ENCODE assay signal across 11 mouse cellular contexts in genomic region chrX:48423671-48424070, GRCm38 (mm10). TPM values are rescaled to one million over a fixed set of nuclear protein-coding genes. Genes with fewer than 3 reads are reported as not detected.
A peak's percentile ranks its signal among the peaks of the same experiment; 100 is the strongest.
DNase-seq lines count a peak whose midpoint lies in the region; ATAC-seq and TF ChIP-seq lines count a peak whose summit lies in the region.
"Had no signal": no experiment of that assay in that cellular context is flagged by ENCODE, and none has a peak within 500 bp of the region (broad histone marks: within the 10 kb centered on the region; RNA-seq: fewer than 3 reads in every experiment).

No protein-coding gene starts in this region.

- no peak overlapping the region for H3K4me2 ChIP-seq in heart, embryonic 11.5 days
- no peak overlapping the region for H3K4me2 ChIP-seq in hindbrain, postnatal 0 days (ENCODE audit: low read depth, low read length)
- H3K4me2 ChIP-seq: hindbrain, embryonic 15.5 days; limb, embryonic 12.5 days had no signal

- DNase-seq in heart, adult 18-20 months: peak; percentile 30 to 35
- DNase-seq in 3134 (ENCODE audit: extremely low read depth, insufficient read length, low spot score): peak; percentile 39
- DNase-seq in Patski (ENCODE audit: low read depth, low spot score): no peak
- DNase-seq in embryo, embryonic 11 days: no peak
- no peak for DNase-seq in T-cell, adult 2 months (ENCODE audit: low spot score)
- no peak for DNase-seq in hindbrain, postnatal 0 days (ENCODE audit: low spot score)

- H3K9ac ChIP-seq in heart, embryonic 11.5 days (ENCODE audit: low read depth, low read length): no peak overlapping the region
- H3K9ac ChIP-seq in hindbrain, postnatal 0 days (replicated peaks; ENCODE audit: low read length): no peak overlapping the region
- H3K9ac ChIP-seq: hindbrain, embryonic 15.5 days; limb, embryonic 12.5 days had no signal

- in situ Hi-C loops in Patski (cut with MboI; ENCODE audit: low pct_unique_long_range_greater_than_20kb): loop anchor here (5.0 kb wide), 2 partner anchors 39 to 104 kb away; partner anchors contain the start of gene Elf4

- CTCF ChIA-PET in Patski (lab: Charles Lee): interaction anchor here (0.7 to 2.7 kb wide), 11 partner anchors 9 to 108 kb away, joined by 3 to 17 read pairs (median 4); partner anchors contain the start of gene Elf4

- no peak for ATAC-seq in heart, embryonic 11.5 days (replicated peaks; ENCODE audit: insufficient number of reproducible peaks, low FRiP score, low TSS enrichment)
- ATAC-seq in Patski: peak; percentile 24
- no peak for ATAC-seq in hindbrain, postnatal 0 days

- H3K36me3 ChIP-seq in heart, embryonic 11.5 days (ENCODE audit: control insufficient read depth, insufficient read depth, low read length): 0 out of 2 replicates have a peak, but pooled peaks cover 2% of the 10 kb centered on the region
- peaks cover 24% of the 10 kb centered on the region for H3K36me3 ChIP-seq in megakaryocyte, embryonic 14.5 days (replicated peaks; ENCODE audit: low read length)
- H3K36me3 ChIP-seq in hindbrain, postnatal 0 days (ENCODE audit: insufficient read depth, low read length): no peaks in the 10 kb centered on the region
- H3K36me3 ChIP-seq: hindbrain, embryonic 15.5 days; limb, embryonic 12.5 days had no signal

- H3K27ac ChIP-seq in heart, embryonic 11.5 days (ENCODE audit: low read depth, low read length): no peak overlapping the region
- H3K27ac ChIP-seq in hindbrain, postnatal 0 days: no peak overlapping the region
- H3K27ac ChIP-seq: hindbrain, embryonic 15.5 days; limb, embryonic 12.5 days had no signal

- no peak overlapping the region for H3K4me3 ChIP-seq in heart, embryonic 11.5 days (ENCODE audit: low read depth, low read length)
- H3K4me3 ChIP-seq in megakaryocyte, embryonic 14.5 days (replicated peaks): peak overlapping the region; percentile 92
- H3K4me3 ChIP-seq in hindbrain, postnatal 0 days (ENCODE audit: low read length): no peak overlapping the region
- H3K4me3 ChIP-seq: hindbrain, embryonic 15.5 days; limb, embryonic 12.5 days had no signal

- WGBS in heart, embryonic 11.5 days (ENCODE audit: insufficient replicate concordance): 55% methylated on average over 1 of the region's 1 CpGs
- WGBS in hindbrain, postnatal 0 days: 67% methylated on average over 1 of the region's 1 CpGs

- H3K27me3 ChIP-seq in heart, embryonic 11.5 days (ENCODE audit: control insufficient read depth, insufficient read depth, low read length): no peaks in the 10 kb centered on the region
- H3K27me3 ChIP-seq in Patski: no peaks in the 10 kb centered on the region
- peaks cover 13% of the 10 kb centered on the region for H3K27me3 ChIP-seq in megakaryocyte, embryonic 14.5 days (replicated peaks)
- H3K27me3 ChIP-seq in hindbrain, postnatal 0 days (ENCODE audit: insufficient read depth, low read length): no peaks in the 10 kb centered on the region
- H3K27me3 ChIP-seq: hindbrain, embryonic 15.5 days; limb, embryonic 12.5 days had no signal

- peaks cover 4% of the 10 kb centered on the region; the same call in 1 of the 2 replicates for H3K4me1 ChIP-seq in heart, embryonic 11.5 days (ENCODE audit: control insufficient read depth, insufficient read depth, low read length)
- H3K4me1 ChIP-seq in megakaryocyte, embryonic 14.5 days: peaks cover 54% of the 10 kb centered on the region
- no peaks in the 10 kb centered on the region for H3K4me1 ChIP-seq in hindbrain, postnatal 0 days (ENCODE audit: insufficient read depth, low read length)
- H3K4me1 ChIP-seq: hindbrain, embryonic 15.5 days; limb, embryonic 12.5 days had no signal

- POLR2A ChIA-PET in Patski (lab: Charles Lee): no interaction called here

- no peak for TF ChIP-seq CTCF in Patski (IDR thresholded peaks at IDR 0.05)
- no peak for TF ChIP-seq CTCF in hindbrain, postnatal 0 days (IDR thresholded peaks at IDR 0.05; ENCODE audit: low read depth)

- H3K9me3 ChIP-seq in heart, embryonic 11.5 days (replicated peaks; ENCODE audit: control insufficient read depth, low read length): no peaks in the 10 kb centered on the region
- no peaks in the 10 kb centered on the region for H3K9me3 ChIP-seq in megakaryocyte, embryonic 14.5 days
- no peaks in the 10 kb centered on the region for H3K9me3 ChIP-seq in hindbrain, postnatal 0 days (ENCODE audit: low read length)
- H3K9me3 ChIP-seq: G1E; hindbrain, embryonic 15.5 days; limb, embryonic 12.5 days had no signal

RNA-seq across cellular contexts. Expression of gene Elf4, which starts 39.3 kb away (rescaled TPM):
- total RNA-seq in heart, adult 18-20 months (2021): 1 to 10 TPM; 5.8 to 6.5 TPM
- 14.3 and 17.3 TPM in 2 replicates for polyA plus RNA-seq in heart, embryonic 11.5 days (2014; fragmentation: Nextera tagmentation; extraction: Ambion mirVana)
- polyA plus RNA-seq in Patski (2021): 8.6 TPM
- polyA plus RNA-seq in megakaryocyte, embryonic 14.5 days (2012; ENCODE audit: insufficient read depth, low replicate concordance): 2.6 and 3.5 TPM in 2 replicates
- total RNA-seq in hindbrain, postnatal 0 days (2014; rRNA removed): 0.78 and 1.5 TPM in 2 replicates
- 0.32 and 0.34 TPM in 2 replicates for polyA plus RNA-seq in hindbrain, postnatal 0 days (2015; fragmentation: Nextera tagmentation; extraction: Ambion mirVana)

Comparison
In these comparisons a context has a peak if more than half of its experiments do, and no peak if none do; other contexts are left out.
1. DNase-seq: peak in heart, adult 18-20 months (2 of 2) and 3134 (single experiment); none in Patski (single experiment), embryo, embryonic 11 days (single experiment), T-cell, adult 2 months (single experiment) and hindbrain, postnatal 0 days (single experiment).